Mouse (Mus musculus) hindbrain, embryonic 16.5 days (tissue): ENCODE measurements around the gene Olfr1442. TPM values are rescaled to one million over a fixed set of nuclear protein-coding genes. Genes with fewer than 3 reads are reported as not detected.
"Not testable (repeated sequence)": the region's sequence is repeated elsewhere in the genome, so short reads cannot be mapped to it uniquely, and the experiment has no call there.

ENCODE experiments used
- ATAC-seq: fragments of 200-750 bp; cut with Nextera tagmentation; 2 replicates; pipeline ENCODE4 v1.8.0; 2017; ENCODE audit warnings: moderate TSS enrichment, moderate library complexity
- H3K27ac ChIP-seq: fragments of 300-500 bp; sonication (generic); 2 replicates; pipeline ENCODE4 v1.5.1; 2014; ENCODE audit warnings: low read depth, mild to moderate bottlenecking, control low read depth, low read length, moderate library complexity
- H3K27me3 ChIP-seq: fragments of 300-500 bp; sonication (generic); replicated peaks from 2 replicates; pipeline ENCODE4 v1.6.1; 2014; ENCODE audit warnings: low read length; ENCODE audit not compliant: control insufficient read depth, insufficient read depth
- H3K36me3 ChIP-seq: fragments of 300-500 bp; sonication (generic); 2 replicates; pipeline ENCODE4 v1.6.1; 2014; ENCODE audit warnings: mild to moderate bottlenecking, low read length, moderate library complexity, mixed read lengths; ENCODE audit not compliant: control insufficient read depth, insufficient read depth
- H3K4me1 ChIP-seq: fragments of 300-500 bp; sonication (generic); 2 replicates; pipeline ENCODE4 v1.6.1; 2014; ENCODE audit warnings: low read depth, low read length; ENCODE audit not compliant: control insufficient read depth, insufficient read depth
- H3K4me2 ChIP-seq: fragments of 300-500 bp; sonication (generic); 2 replicates; pipeline ENCODE4 v1.6.1; 2014; ENCODE audit warnings: mild to moderate bottlenecking, low read length, control low read depth, moderate library complexity
- H3K4me3 ChIP-seq: fragments of 300-500 bp; sonication (generic); 2 replicates; pipeline ENCODE4 v1.5.1; 2014; ENCODE audit warnings: mild to moderate bottlenecking, low read length, control low read depth, moderate library complexity
- H3K9ac ChIP-seq: fragments of 300-500 bp; sonication (generic); 2 replicates; pipeline ENCODE4 v1.6.1; 2014; ENCODE audit warnings: low read depth, mild to moderate bottlenecking, control low read depth, low read length, moderate library complexity
- H3K9me3 ChIP-seq: fragments of 300-500 bp; sonication (generic); 2 replicates; pipeline ENCODE4 v1.6.1; 2014; ENCODE audit warnings: mild to moderate bottlenecking, low read length, moderate library complexity; ENCODE audit not compliant: control insufficient read depth
- WGBS: fragments of 180-500 bp; shearing (Covaris S2); extraction: QIAGEN DNeasy Blood & Tissue Kit; methylation state at CpG from one replicate; pipeline ENCODE4 v1.1.7; 2014; 5-methylcytosine and 5-hydroxymethylcytosine counted together
- polyA plus RNA-seq: library from polyadenylated mRNA; unstranded; fragments of >200 nt; fragmentation: Nextera tagmentation; extraction: Ambion mirVana; gene quantifications from 2 replicates; pipeline ENCODE4 v1.2.1, GENCODE M21; 2015

Gene Olfr1442
- not detected in 2 replicates for polyA plus RNA-seq

DNA sequence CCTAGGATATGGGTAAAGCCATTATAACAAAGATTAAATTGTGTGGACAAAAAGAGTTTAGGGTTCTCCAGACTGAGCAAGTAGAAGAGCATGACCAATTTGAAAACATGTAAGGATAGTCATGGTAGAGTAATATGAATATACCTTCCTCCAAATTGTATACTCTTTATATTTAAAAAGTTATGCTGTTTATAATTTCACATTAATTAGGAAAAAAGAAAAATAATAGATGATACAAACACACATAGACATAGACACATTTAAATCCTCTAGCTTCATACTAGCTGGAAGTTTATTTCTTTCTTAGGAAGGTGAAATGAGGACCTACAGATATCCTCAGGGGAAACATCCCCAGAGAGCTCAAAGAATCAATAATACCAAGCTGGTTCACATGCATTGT lies at the start of gene Olfr1442:
TSS of gene Olfr1442 (plus strand) at position 301 of the 400 bp plus-strand sequence.
- Histone ChIP-seq H3K27me3 (no peaks in the 10 kb centered on the region), H3K4me2 (no peak within 1 kb of the TSS), H3K27ac (no peak within 1 kb of the TSS), H3K36me3 (no peaks in the 10 kb centered on the region), H3K9me3 (no peaks in the 10 kb centered on the region), H3K9ac (no peak within 1 kb of the TSS), H3K4me1 (no peaks in the 10 kb centered on the region), H3K4me3 (no peak within 1 kb of the TSS)
- no peak for ATAC-seq

GRCm38 (mm10) chr19:12633176-12633575 lies 37.1 kb upstream of the Olfr1442 start, which contains the start of gene Glyat:
Glyat (plus strand) TSS chr19:12633308.
- H3K4me1 ChIP-seq, result no peaks in the 10 kb centered on the region
- WGBS, result 82% methylated on average over 4 of the region's 4 CpGs
- H3K36me3 ChIP-seq, result no peaks in the 10 kb centered on the region
- H3K27me3 ChIP-seq, result no peaks in the 10 kb centered on the region
- H3K9me3 ChIP-seq, result no peaks in the 10 kb centered on the region
- no peak within 1 kb of the TSS for H3K4me3 ChIP-seq
- no peak within 1 kb of the TSS for H3K9ac ChIP-seq
- ATAC-seq, result no peak
- H3K27ac ChIP-seq, result no peak within 1 kb of the TSS
- no peak within 1 kb of the TSS for H3K4me2 ChIP-seq

- H3K36me3 ChIP-seq, result no peaks in the 10 kb centered on the region
- no peak overlapping the region for H3K27ac ChIP-seq
- H3K4me3 ChIP-seq, result no peak overlapping the region
- no peaks in the 10 kb centered on the region for H3K9me3 ChIP-seq
- no peak overlapping the region for H3K4me2 ChIP-seq
- ATAC-seq, result no peak
- H3K9ac ChIP-seq, result no peak overlapping the region
- H3K27me3 ChIP-seq, result no peaks in the 10 kb centered on the region
- no peaks in the 10 kb centered on the region for H3K4me1 ChIP-seq
- 92% methylated on average over 3 of the region's 3 CpGs for WGBS
Measured at GRCm38 (mm10) chr19:12634259-12634658, 36.0 kb upstream of the Olfr1442 start.

GRCm38 (mm10) chr19:12634963-12635362 lies 35.3 kb upstream of the Olfr1442 start:
- no peak overlapping the region for H3K27ac ChIP-seq
- no peaks in the 10 kb centered on the region for H3K36me3 ChIP-seq
- H3K4me1 ChIP-seq, result no peaks in the 10 kb centered on the region
- no peak for ATAC-seq
- WGBS, result 87% methylated on average over 4 of the region's 4 CpGs
- no peak overlapping the region for H3K9ac ChIP-seq
- no peak overlapping the region for H3K4me3 ChIP-seq
- no peaks in the 10 kb centered on the region for H3K9me3 ChIP-seq
- no peak overlapping the region for H3K4me2 ChIP-seq
- H3K27me3 ChIP-seq, result no peaks in the 10 kb centered on the region

GRCm38 (mm10) chr19:12636863-12637262 lies 33.4 kb upstream of the Olfr1442 start:
- 78% methylated on average over 3 of the region's 3 CpGs for WGBS
- H3K27me3 ChIP-seq, result no peaks in the 10 kb centered on the region
- H3K4me3 ChIP-seq, result no peak overlapping the region
- no peak overlapping the region for H3K9ac ChIP-seq
- no peaks in the 10 kb centered on the region for H3K9me3 ChIP-seq
- H3K4me1 ChIP-seq, result no peaks in the 10 kb centered on the region
- no peak for ATAC-seq
- no peaks in the 10 kb centered on the region for H3K36me3 ChIP-seq
- no peak overlapping the region for H3K27ac ChIP-seq
- H3K4me2 ChIP-seq, result no peak overlapping the region

GRCm38 (mm10) chr19:12638049-12638448 lies 32.2 kb upstream of the Olfr1442 start:
- H3K4me2 ChIP-seq, result no peak overlapping the region
- no peak overlapping the region for H3K9ac ChIP-seq
- H3K36me3 ChIP-seq, result no peaks in the 10 kb centered on the region
- 81% methylated on average over 1 of the region's 1 CpGs for WGBS
- H3K4me3 ChIP-seq, result no peak overlapping the region
- H3K9me3 ChIP-seq, result no peaks in the 10 kb centered on the region
- H3K27me3 ChIP-seq, result no peaks in the 10 kb centered on the region
- no peak overlapping the region for H3K27ac ChIP-seq
- no peaks in the 10 kb centered on the region for H3K4me1 ChIP-seq
- ATAC-seq, result no peak

DNA sequence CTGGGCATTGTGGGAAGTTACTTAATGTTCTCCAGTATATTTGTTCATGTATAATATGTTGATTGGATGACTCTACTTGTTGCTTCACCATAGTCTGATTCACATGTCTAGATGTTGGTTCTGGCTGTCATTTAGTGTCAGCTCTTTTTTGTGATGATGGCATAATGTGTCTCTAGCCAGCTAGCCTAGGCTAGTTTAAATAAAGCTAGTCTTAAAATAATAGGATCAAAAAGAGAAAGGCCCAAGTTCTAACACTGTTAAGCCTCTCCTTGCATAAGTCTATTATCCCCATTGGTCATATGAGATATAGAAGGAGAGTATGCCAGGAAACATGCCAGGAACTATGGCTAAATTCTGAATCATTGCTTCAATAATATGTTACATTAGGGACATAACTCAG lies 20.7 kb upstream of the Olfr1442 start:
- no peak overlapping the region for H3K27ac ChIP-seq
- no peak overlapping the region for H3K4me2 ChIP-seq
- no peak for ATAC-seq
- H3K4me1 ChIP-seq, result no peaks in the 10 kb centered on the region
- no peaks in the 10 kb centered on the region for H3K27me3 ChIP-seq
- H3K4me3 ChIP-seq, result no peak overlapping the region
- no peaks in the 10 kb centered on the region for H3K36me3 ChIP-seq
- H3K9ac ChIP-seq, result no peak overlapping the region
- no peaks in the 10 kb centered on the region for H3K9me3 ChIP-seq

GRCm38 (mm10) chr19:12666156-12666555 lies 4.1 kb upstream of the Olfr1442 start:
- WGBS, result 83% methylated on average over 1 of the region's 1 CpGs
- H3K27ac ChIP-seq, result no peak overlapping the region
- no peak overlapping the region for H3K9ac ChIP-seq

GRCm38 (mm10) chr19:12668601-12669000 lies 1.6 kb upstream of the Olfr1442 start:
- not testable (repeated sequence) for H3K27me3 ChIP-seq, H3K4me1 ChIP-seq, H3K36me3 ChIP-seq, H3K4me3 ChIP-seq, ATAC-seq, H3K4me2 ChIP-seq, H3K27ac ChIP-seq, H3K9me3 ChIP-seq, H3K9ac ChIP-seq
- 97% methylated on average over 3 of the region's 3 CpGs for WGBS

More at GRCm38 (mm10) chr19:12666156-12666555, 4.1 kb upstream of the Olfr1442 start:
- Histone ChIP-seq H3K36me3 (no peaks in the 10 kb centered on the region), H3K9me3 (peaks cover 9% of the 10 kb centered on the region; the same call in 1 of the 2 replicates), H3K4me2 (no peak overlapping the region), H3K4me1 (no peaks in the 10 kb centered on the region), H3K4me3 (no peak overlapping the region), H3K27me3 (no peaks in the 10 kb centered on the region)
- no peak for ATAC-seq

- no peaks in the 10 kb centered on the region for H3K27me3 ChIP-seq
- no peak overlapping the region for H3K4me2 ChIP-seq
- H3K9me3 ChIP-seq, result no peaks in the 10 kb centered on the region
- ATAC-seq, result no peak
- H3K27ac ChIP-seq, result no peak overlapping the region
- no peak overlapping the region for H3K4me3 ChIP-seq
- H3K36me3 ChIP-seq, result no peaks in the 10 kb centered on the region
- WGBS, result 86% methylated on average over 4 of the region's 4 CpGs
- H3K9ac ChIP-seq, result no peak overlapping the region
- no peaks in the 10 kb centered on the region for H3K4me1 ChIP-seq
Measured at GRCm38 (mm10) chr19:12671051-12671450, 812 bp downstream of the Olfr1442 start.
